Mouse (Mus musculus): ENCODE data around the gene Arhgap21.

DNA sequence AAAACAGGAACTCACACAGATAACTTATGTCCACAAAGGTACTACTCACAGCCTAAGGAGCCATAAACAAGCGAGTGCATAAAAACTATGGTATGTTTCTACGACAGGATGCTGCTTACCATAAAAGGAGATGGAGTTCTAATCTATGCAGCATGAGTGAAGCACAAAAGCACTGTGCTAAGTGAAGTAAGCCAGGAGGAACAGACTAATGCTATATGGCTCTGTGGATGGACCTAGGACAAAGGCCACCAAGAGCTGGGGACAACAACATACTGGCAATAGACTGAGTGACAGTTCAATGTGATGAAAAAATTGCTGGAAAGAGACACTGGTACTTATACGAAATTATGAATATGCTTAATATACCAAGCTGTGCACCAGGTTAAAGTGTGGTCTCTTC, 19.5 kb downstream of the Arhgap21 start:
- TF ChIP-seq CTCF (IDR thresholded peaks at IDR 0.05; ENCODE audit: low read depth, low read length) (no peak), GATA2 (IDR thresholded peaks at IDR 0.05; ENCODE audit: borderline replicate concordance, low read depth, low read length) (no peak), GATA1 (IDR thresholded peaks at IDR 0.05; ENCODE audit: borderline replicate concordance, low read length) (no peak), TAL1 (conservative IDR thresholded peaks at IDR 0.05; ENCODE audit: low read depth, low read length) (no peak)

All from G1E (cell line).